Mouse (Mus musculus): ENCODE results near the gene Gm49320. TPM values are rescaled to one million over a fixed set of nuclear protein-coding genes. Genes with fewer than 3 reads are reported as not detected.

Gene Gm49320
- total RNA-seq, 2 experiments from 2014 or later = 1.6 TPM; not detected in 1

Other genes starting within 250 kb of the Gm49320 start
- gene Cd209f, start 133.0 kb upstream of the Gm49320 start, total RNA-seq (2021) = under 1 TPM; 0.22 to 0.41 TPM
- under 1 TPM in 1 of 2 experiments, not detected in 1; 0.26 TPM for gene Cd209g, start 104.8 kb upstream of the Gm49320 start, total RNA-seq (2021)
- 100 to 1,000 TPM; 127 to 130 TPM for gene Evi5l, start 72.3 kb upstream of the Gm49320 start, total RNA-seq (2021)
- gene Prr36, start 21.4 kb upstream of the Gm49320 start, total RNA-seq (2021) = 10 to 100 TPM; 60.1 to 63.3 TPM
- gene Lrrc8e, start 12.0 kb upstream of the Gm49320 start, total RNA-seq (2021) = not detected
- gene Map2k7, start 125 bp upstream of the Gm49320 start, total RNA-seq (2021) = 10 to 100 TPM; 59.8 to 68.6 TPM
- gene Tgfbr3l, start 9.3 kb downstream of the Gm49320 start, total RNA-seq (2021) = 1 to 10 TPM; 8.6 to 8.9 TPM
- 10 to 100 TPM; 32.3 to 33.3 TPM for gene Snapc2, start 14.2 kb downstream of the Gm49320 start, total RNA-seq (2021)
- gene Ctxn1, start 20.4 kb downstream of the Gm49320 start, total RNA-seq (2021) = 100 to 1,000 TPM; 508 to 519 TPM
- gene Timm44, start 37.0 kb downstream of the Gm49320 start, total RNA-seq (2021) = 10 to 100 TPM; 67.1 to 73.9 TPM
- 10 to 100 TPM; 22.4 to 24.4 TPM for gene Ccl25, start 86.3 kb downstream of the Gm49320 start, total RNA-seq (2021)
- gene Elavl1, start 86.5 kb downstream of the Gm49320 start, total RNA-seq (2021) = 10 to 100 TPM; 69.0 to 70.5 TPM